Mouse (Mus musculus): ENCODE results near the gene Myo15b.

Gene Myo15b

GRCm38 (mm10) chr11:115877174-115877755 lies 19.1 kb downstream of the Myo15b start:
- DNase-seq = no peak

- DNase-seq = no peak
Measured at GRCm38 (mm10) chr11:115878071-115878470, 19.9 kb downstream of the Myo15b start.

- peak in 1 of 2 experiments; percentile 15 for DNase-seq
Measured at GRCm38 (mm10) chr11:115881002-115881401, 22.8 kb downstream of the Myo15b start.

- DNase-seq = no peak
Measured at GRCm38 (mm10) chr11:115883251-115883650, 25.0 kb downstream of the Myo15b start.

GRCm38 (mm10) chr11:115884361-115884760 lies 26.2 kb downstream of the Myo15b start:
- no peak for DNase-seq

- no peak for DNase-seq
Measured at GRCm38 (mm10) chr11:115885281-115885680, 27.1 kb downstream of the Myo15b start.

GRCm38 (mm10) chr11:115886446-115886845 lies 28.2 kb downstream of the Myo15b start:
- DNase-seq = no peak

- DNase-seq = no peak
Measured at GRCm38 (mm10) chr11:115888020-115888419, 29.8 kb downstream of the Myo15b start.

- DNase-seq = no peak
Measured at GRCm38 (mm10) chr11:115889159-115889558, 31.0 kb downstream of the Myo15b start.

GRCm38 (mm10) chr11:115892213-115892612 lies 34.0 kb downstream of the Myo15b start:
- DNase-seq = no peak

- DNase-seq = no peak
Measured at GRCm38 (mm10) chr11:115893071-115893470, 34.9 kb downstream of the Myo15b start.

- peak; percentile 36 to 41 for DNase-seq
Measured at GRCm38 (mm10) chr11:115894755-115895520, 36.7 kb downstream of the Myo15b start.

- DNase-seq = no peak
Measured at GRCm38 (mm10) chr11:115898446-115898845, 40.2 kb downstream of the Myo15b start.

GRCm38 (mm10) chr11:115898886-115899285 lies 40.7 kb downstream of the Myo15b start:
- peak; percentile 80 to 84 for DNase-seq

GRCm38 (mm10) chr11:115899486-115900266 lies 41.5 kb downstream of the Myo15b start, which contains the start of gene Smim5:
TSS of gene Smim5 (plus strand) at chr11:115899966.
- no peak for DNase-seq

GRCm38 (mm10) chr11:115900561-115901337 lies 42.5 kb downstream of the Myo15b start:
- no peak for DNase-seq

GRCm38 (mm10) chr11:115901338-115902161 lies 43.3 kb downstream of the Myo15b start:
- DNase-seq = no peak

- no peak for DNase-seq
Measured at GRCm38 (mm10) chr11:115902177-115902576, 44.0 kb downstream of the Myo15b start.

- no peak for DNase-seq
Measured at GRCm38 (mm10) chr11:115902831-115903230, 44.6 kb downstream of the Myo15b start.

GRCm38 (mm10) chr11:115903384-115904230 lies 45.4 kb downstream of the Myo15b start:
- no peak for DNase-seq

All from cerebellum, adult 18-20 months (tissue).